Mouse (Mus musculus): ENCODE results near the gene Xlr5c. TPM values are rescaled to one million over a fixed set of nuclear protein-coding genes. Genes with fewer than 3 reads are reported as not detected.

The Xlr5c gene
- polyA plus RNA-seq (2015; fragmentation: Nextera tagmentation; extraction: Ambion mirVana), result not detected in 2 replicates

DNA sequence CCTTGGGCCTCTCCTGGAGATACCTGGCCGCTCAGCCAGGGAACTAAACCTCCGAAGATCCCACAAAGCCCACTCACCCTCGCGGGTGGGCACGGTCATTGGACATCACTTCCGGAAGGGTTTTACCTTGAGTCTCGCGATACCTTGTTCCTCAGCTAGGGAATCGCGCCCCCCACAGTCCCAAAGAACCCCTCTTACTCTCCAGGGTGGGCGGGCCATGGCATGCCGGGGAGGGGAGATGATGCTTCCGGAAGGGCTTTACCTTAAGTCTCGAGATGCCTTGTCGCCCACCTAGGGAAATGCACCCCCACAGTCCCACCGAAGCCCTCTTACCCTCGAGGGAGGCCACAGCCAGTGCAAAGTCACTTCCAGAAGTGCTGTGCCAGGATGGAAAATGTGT lies at the start of gene Xlr5c, which contains the start of gene Xlr5a:
Xlr5c (minus strand) TSS at position 101 of the 400 bp plus-strand sequence.
Xlr5a (minus strand) TSS at position 101 of the 400 bp plus-strand sequence.

GRCm38 (mm10) chrX:73342483-73342895 lies 49.7 kb upstream of the Xlr5c start, which contains the start of gene Zfp275:
Gene Zfp275, plus strand, starts transcription at chrX:73342621.

DNA sequence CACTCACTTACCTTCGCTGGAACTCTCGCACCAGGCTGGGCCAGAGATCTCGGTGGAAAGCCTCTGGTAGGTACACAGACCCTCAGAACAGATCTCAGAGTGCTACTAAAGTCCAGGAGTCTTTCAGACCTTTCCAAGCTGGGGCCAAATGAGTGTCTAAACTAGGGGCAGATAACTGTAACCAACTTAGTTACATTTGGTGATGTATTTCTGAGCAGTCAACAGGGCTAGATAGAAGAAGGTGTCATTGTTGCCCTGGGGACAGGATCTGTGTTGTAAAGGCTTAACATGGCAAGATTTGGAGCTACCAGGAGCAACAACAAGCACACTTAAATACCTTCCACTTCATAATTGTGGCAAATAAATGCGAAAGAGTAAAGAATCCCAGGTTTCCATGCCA lies 44.0 kb upstream of the Xlr5c start, which contains the start of gene Gm45015:
Gm45015 (minus strand) TSS at position 101 of the 400 bp plus-strand sequence.

DNA sequence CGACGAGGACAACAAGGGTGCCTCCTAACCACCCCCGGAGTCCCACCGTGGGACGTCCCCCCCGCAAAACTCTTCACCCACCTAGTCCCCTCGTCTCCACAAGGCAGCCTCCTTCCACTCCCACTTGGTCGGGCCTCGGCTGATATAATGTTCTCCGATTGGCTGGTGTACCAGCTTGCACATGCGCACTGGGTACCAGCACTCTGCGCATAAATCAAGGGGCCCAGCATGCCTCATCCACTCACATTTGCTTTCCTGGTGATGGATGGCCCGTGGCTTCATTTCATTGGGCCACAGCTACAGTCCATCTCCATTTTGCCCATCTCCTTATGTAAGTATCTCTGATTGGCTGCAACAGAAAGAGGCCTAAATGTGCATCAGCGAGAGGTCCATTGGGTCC lies 27.5 kb downstream of the Xlr5c start, which contains the start of gene Xlr3c:
Xlr3c (minus strand) TSS at position 121 of the 400 bp plus-strand sequence.

DNA sequence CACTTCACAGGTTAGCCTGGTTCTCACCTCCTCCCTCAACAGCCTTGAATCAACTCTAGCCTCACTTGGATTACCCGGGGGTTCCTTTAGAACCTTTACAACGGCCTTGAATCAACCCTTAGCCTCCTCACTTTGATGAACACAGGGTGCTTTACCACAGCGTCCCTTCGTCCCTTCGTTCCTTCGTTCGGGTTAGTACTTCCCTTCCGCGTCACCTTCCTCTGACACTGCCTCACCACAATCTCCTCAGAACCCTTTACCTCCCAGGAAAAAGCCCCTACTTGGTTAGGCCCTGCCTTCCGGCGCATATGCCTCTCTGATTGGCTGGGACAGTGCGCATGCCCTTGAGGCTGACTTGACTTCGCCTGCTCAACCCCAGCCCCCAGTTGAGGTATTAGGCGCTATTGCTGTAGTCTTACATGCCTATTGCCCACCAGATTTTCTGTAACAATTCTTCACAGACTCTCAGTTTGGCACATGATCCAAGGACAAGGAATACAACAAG lies 49.9 kb downstream of the Xlr5c start, which contains the start of gene Xlr4c:
Xlr4c (minus strand) TSS at position 310 of the 505 bp plus-strand sequence.

Other genes starting within 250 kb of the Xlr5c start
- gene Pnma3, start 228.2 kb downstream of the Xlr5c start, polyA plus RNA-seq (2015; fragmentation: Nextera tagmentation; extraction: Ambion mirVana), result 5.8 and 7.3 TPM in 2 replicates
- 1.4 TPM in 1 of 2 replicates, not detected in the other for gene Xlr4a, start 210.5 kb downstream of the Xlr5c start, polyA plus RNA-seq (2015; fragmentation: Nextera tagmentation; extraction: Ambion mirVana)
- gene Xlr3a, start 195.9 kb downstream of the Xlr5c start, polyA plus RNA-seq (2015; fragmentation: Nextera tagmentation; extraction: Ambion mirVana), result 2.1 and 4.1 TPM in 2 replicates
- gene Gm14685, start 175.9 kb downstream of the Xlr5c start, polyA plus RNA-seq (2015; fragmentation: Nextera tagmentation; extraction: Ambion mirVana), result 0.41 and 1.2 TPM in 2 replicates
- not detected in 2 replicates for gene Xlr5b, start 144.2 kb downstream of the Xlr5c start, polyA plus RNA-seq (2015; fragmentation: Nextera tagmentation; extraction: Ambion mirVana)
- 0.84 TPM in 1 of 2 replicates, not detected in the other for gene DXBay18, start 143.5 kb downstream of the Xlr5c start, polyA plus RNA-seq (2015; fragmentation: Nextera tagmentation; extraction: Ambion mirVana)
- not detected in 2 replicates for gene Spin2d, start 116.0 kb downstream of the Xlr5c start, polyA plus RNA-seq (2015; fragmentation: Nextera tagmentation; extraction: Ambion mirVana)
- 1.4 and 21.8 TPM in 2 replicates for gene Xlr3b, start 100.8 kb downstream of the Xlr5c start, polyA plus RNA-seq (2015; fragmentation: Nextera tagmentation; extraction: Ambion mirVana)
- gene Xlr4b, start 78.6 kb downstream of the Xlr5c start, polyA plus RNA-seq (2015; fragmentation: Nextera tagmentation; extraction: Ambion mirVana), result 0.94 TPM in 1 of 2 replicates, not detected in the other
- gene F8a, start 64.7 kb downstream of the Xlr5c start, polyA plus RNA-seq (2015; fragmentation: Nextera tagmentation; extraction: Ambion mirVana), result 35.4 and 37.0 TPM in 2 replicates
- gene Xlr4c, start 49.8 kb downstream of the Xlr5c start, polyA plus RNA-seq (2015; fragmentation: Nextera tagmentation; extraction: Ambion mirVana), result 0.18 and 0.58 TPM in 2 replicates
- 0.12 and 0.33 TPM in 2 replicates for gene Xlr3c, start 27.6 kb downstream of the Xlr5c start, polyA plus RNA-seq (2015; fragmentation: Nextera tagmentation; extraction: Ambion mirVana)
- not detected in 2 replicates for gene Xlr5a, start within 50 bp of the Xlr5c start, polyA plus RNA-seq (2015; fragmentation: Nextera tagmentation; extraction: Ambion mirVana)
- not detected in 2 replicates for gene Gm45015, start 43.9 kb upstream of the Xlr5c start, polyA plus RNA-seq (2015; fragmentation: Nextera tagmentation; extraction: Ambion mirVana)
- gene Zfp275, start 49.6 kb upstream of the Xlr5c start, polyA plus RNA-seq (2015; fragmentation: Nextera tagmentation; extraction: Ambion mirVana), result 5.0 and 5.6 TPM in 2 replicates
- gene Gm18336, start 105.8 kb upstream of the Xlr5c start, polyA plus RNA-seq (2015; fragmentation: Nextera tagmentation; extraction: Ambion mirVana), result 0.06 TPM in 1 of 2 replicates, not detected in the other
- gene Zfp92, start 118.1 kb upstream of the Xlr5c start, polyA plus RNA-seq (2015; fragmentation: Nextera tagmentation; extraction: Ambion mirVana), result 1.3 and 1.9 TPM in 2 replicates
- gene Trex2, start 142.4 kb upstream of the Xlr5c start, polyA plus RNA-seq (2015; fragmentation: Nextera tagmentation; extraction: Ambion mirVana), result not detected in 2 replicates
- gene Haus7, start 166.1 kb upstream of the Xlr5c start, polyA plus RNA-seq (2015; fragmentation: Nextera tagmentation; extraction: Ambion mirVana), result 57.3 and 61.1 TPM in 2 replicates
- gene Bgn, start 190.6 kb upstream of the Xlr5c start, polyA plus RNA-seq (2015; fragmentation: Nextera tagmentation; extraction: Ambion mirVana), result 40.7 and 49.5 TPM in 2 replicates
- gene Atp2b3, start 210.1 kb upstream of the Xlr5c start, polyA plus RNA-seq (2015; fragmentation: Nextera tagmentation; extraction: Ambion mirVana), result 8.0 and 9.1 TPM in 2 replicates

Measured in neural tube, postnatal 0 days (tissue).